23 mouse cellular contexts compared by ENCODE assay signal in genomic region chr19:56750709-56751108, GRCm38 (mm10). TPM values are rescaled to one million over a fixed set of nuclear protein-coding genes. Genes with fewer than 3 reads are reported as not detected.
DNase-seq lines count a peak whose midpoint lies in the region; ATAC-seq and TF ChIP-seq lines count a peak whose summit lies in the region.
"Had no signal": no experiment of that assay in that cellular context is flagged by ENCODE, and none has a peak within 500 bp of the region (broad histone marks: within the 10 kb centered on the region; RNA-seq: fewer than 3 reads in every experiment).

No protein-coding gene starts in this region.

- peaks cover 9% of the 10 kb centered on the region for H3K4me1 ChIP-seq in forebrain, embryonic 14.5 days (ENCODE audit: control insufficient read depth, insufficient read depth, low read length)
- H3K4me1 ChIP-seq in forebrain, embryonic 11.5 days (replicated peaks; ENCODE audit: control insufficient read depth, insufficient read depth, low read length): no peaks in the 10 kb centered on the region
- no peaks in the 10 kb centered on the region; the same call in 1 of the 2 replicates for H3K4me1 ChIP-seq in midbrain, embryonic 14.5 days (ENCODE audit: control insufficient read depth, insufficient read depth, low read length)
- H3K4me1 ChIP-seq in midbrain, postnatal 0 days (ENCODE audit: insufficient read depth, low read length): no peaks in the 10 kb centered on the region; the same call in 1 of the 2 replicates
- no peaks in the 10 kb centered on the region for H3K4me1 ChIP-seq in forebrain, postnatal 0 days (ENCODE audit: insufficient read depth)
- H3K4me1 ChIP-seq: hindbrain, embryonic 15.5 days had no signal

- WGBS in forebrain, embryonic 14.5 days: 13% methylated on average over 4 of the region's 4 CpGs
- 50% methylated on average over 4 of the region's 4 CpGs for WGBS in forebrain, embryonic 11.5 days
- WGBS in midbrain, embryonic 14.5 days: 11% methylated on average over 4 of the region's 4 CpGs
- 22% methylated on average over 4 of the region's 4 CpGs for whole genome bisulfite sequencing in midbrain, postnatal 0 days
- WGBS in forebrain, postnatal 0 days: 23% methylated on average over 4 of the region's 4 CpGs

- no peak overlapping the region for H3K9ac ChIP-seq in forebrain, embryonic 14.5 days (ENCODE audit: low read length)
- no peak overlapping the region for H3K9ac ChIP-seq in forebrain, embryonic 11.5 days (ENCODE audit: low read length)
- H3K9ac ChIP-seq in midbrain, embryonic 14.5 days (replicated peaks; ENCODE audit: low read length): no peak overlapping the region
- no peak overlapping the region for H3K9ac ChIP-seq in midbrain, postnatal 0 days (replicated peaks; ENCODE audit: low read length, poor library complexity, severe bottlenecking)
- no peak overlapping the region for H3K9ac ChIP-seq in forebrain, postnatal 0 days
- H3K9ac ChIP-seq: embryonic facial prominence, embryonic 12.5 days; hindbrain, embryonic 12.5 days; hindbrain, embryonic 15.5 days had no signal

- TF ChIP-seq CTCF in midbrain, postnatal 0 days (IDR thresholded peaks at IDR 0.05): no peak
- no peak for TF ChIP-seq CTCF in forebrain, postnatal 0 days (IDR thresholded peaks at IDR 0.05; ENCODE audit: low read depth)

- peak; percentile 50 for DNase-seq in forebrain, embryonic 14.5 days (ENCODE audit: low spot score)
- DNase-seq in forebrain, embryonic 11.5 days (ENCODE audit: low spot score): no peak
- peak; percentile 43 for DNase-seq in midbrain, embryonic 14.5 days
- no peak for DNase-seq in midbrain, postnatal 0 days (ENCODE audit: low spot score)
- peak; percentile 35 for DNase-seq in adipocyte (ENCODE audit: low spot score)
- DNase-seq in forebrain, postnatal 0 days: peak; percentile 35
- no peak for DNase-seq in kidney, postnatal 4 days
- DNase-seq in neural tube, embryonic 10.5 days (ENCODE audit: extremely low spot score, low spot score): no peak
- DNase-seq: adrenal gland, adult 2 months; adrenal gland, postnatal 14 days; cerebellum, adult 18-20 months; cerebellum, adult 9-10 months; cerebellum, postnatal 14 days; gastrocnemius, postnatal 25 days; heart, adult 2 months; kidney, adult 2 months had no signal

- ATAC-seq in forebrain, embryonic 14.5 days: no peak
- ATAC-seq in forebrain, embryonic 11.5 days (replicated peaks; ENCODE audit: low FRiP score): no peak
- ATAC-seq in midbrain, embryonic 14.5 days (ENCODE audit: low FRiP score, low TSS enrichment): no peak
- no peak for ATAC-seq in midbrain, postnatal 0 days (ENCODE audit: low FRiP score)
- ATAC-seq in forebrain, postnatal 0 days: peak; percentile 20; the same call in 1 of the 2 replicates
- ATAC-seq: intestine, postnatal 0 days; Patski had no signal

- H3K36me3 ChIP-seq in forebrain, embryonic 14.5 days (ENCODE audit: control insufficient read depth, insufficient read depth, low read length): no peaks in the 10 kb centered on the region
- no peaks in the 10 kb centered on the region for H3K36me3 ChIP-seq in forebrain, embryonic 11.5 days (ENCODE audit: control insufficient read depth, insufficient read depth, low read length)
- no peaks in the 10 kb centered on the region for H3K36me3 ChIP-seq in midbrain, embryonic 14.5 days (ENCODE audit: control insufficient read depth, insufficient read depth, low read length)
- H3K36me3 ChIP-seq in midbrain, postnatal 0 days (ENCODE audit: insufficient read depth, low read length): no peaks in the 10 kb centered on the region
- no peaks in the 10 kb centered on the region for H3K36me3 ChIP-seq in forebrain, postnatal 0 days (ENCODE audit: insufficient read depth)
- H3K36me3 ChIP-seq: embryonic facial prominence, embryonic 12.5 days; heart, embryonic 10.5 days; hindbrain, embryonic 12.5 days; hindbrain, embryonic 15.5 days had no signal

- H3K9me3 ChIP-seq in forebrain, embryonic 14.5 days (replicated peaks; ENCODE audit: control insufficient read depth, low read length): no peaks in the 10 kb centered on the region
- no peaks in the 10 kb centered on the region for H3K9me3 ChIP-seq in forebrain, embryonic 11.5 days (ENCODE audit: control insufficient read depth, low read length)
- no peaks in the 10 kb centered on the region for H3K9me3 ChIP-seq in midbrain, embryonic 14.5 days (ENCODE audit: control insufficient read depth, low read length)
- H3K9me3 ChIP-seq in midbrain, postnatal 0 days (ENCODE audit: low read length): no peaks in the 10 kb centered on the region
- no peaks in the 10 kb centered on the region for H3K9me3 ChIP-seq in forebrain, postnatal 0 days (ENCODE audit: low read length)
- H3K9me3 ChIP-seq: embryonic facial prominence, embryonic 12.5 days; heart, embryonic 10.5 days; hindbrain, embryonic 12.5 days; hindbrain, embryonic 15.5 days had no signal

- H3K27ac ChIP-seq in forebrain, embryonic 14.5 days (ENCODE audit: low read depth, low read length): no peak overlapping the region
- H3K27ac ChIP-seq in forebrain, embryonic 11.5 days (ENCODE audit: low read depth, low read length): no peak overlapping the region
- no peak overlapping the region for H3K27ac ChIP-seq in midbrain, embryonic 14.5 days (replicated peaks; ENCODE audit: low read depth, low read length)
- H3K27ac ChIP-seq in midbrain, postnatal 0 days (ENCODE audit: low read depth, low read length): no peak overlapping the region
- H3K27ac ChIP-seq in forebrain, postnatal 0 days (ENCODE audit: low read depth, low read length): no peak overlapping the region
- H3K27ac ChIP-seq: heart, adult 2 months; heart, embryonic 10.5 days; hindbrain, embryonic 12.5 days; hindbrain, embryonic 15.5 days had no signal

- H3K27me3 ChIP-seq in forebrain, embryonic 14.5 days (replicated peaks; ENCODE audit: control insufficient read depth, insufficient read depth, low read length): no peaks in the 10 kb centered on the region
- no peaks in the 10 kb centered on the region for H3K27me3 ChIP-seq in forebrain, embryonic 11.5 days (ENCODE audit: control insufficient read depth, insufficient read depth, low read length)
- H3K27me3 ChIP-seq in midbrain, embryonic 14.5 days (ENCODE audit: control insufficient read depth, insufficient read depth, low read length): no peaks in the 10 kb centered on the region
- H3K27me3 ChIP-seq in midbrain, postnatal 0 days (ENCODE audit: insufficient read depth, low read length): no peaks in the 10 kb centered on the region
- H3K27me3 ChIP-seq in forebrain, postnatal 0 days (ENCODE audit: insufficient read depth, low read length): no peaks in the 10 kb centered on the region
- H3K27me3 ChIP-seq: embryonic facial prominence, embryonic 12.5 days; hindbrain, embryonic 12.5 days; hindbrain, embryonic 15.5 days had no signal

- no peak overlapping the region for H3K4me3 ChIP-seq in forebrain, embryonic 14.5 days (ENCODE audit: low read depth, low read length)
- no peak overlapping the region for H3K4me3 ChIP-seq in forebrain, embryonic 11.5 days (ENCODE audit: low read depth, low read length)
- H3K4me3 ChIP-seq in midbrain, embryonic 14.5 days (replicated peaks; ENCODE audit: low read depth, low read length): no peak overlapping the region
- no peak overlapping the region for H3K4me3 ChIP-seq in midbrain, postnatal 0 days (ENCODE audit: low read depth, low read length)
- no peak overlapping the region for H3K4me3 ChIP-seq in forebrain, postnatal 0 days (ENCODE audit: low read depth, low read length)
- H3K4me3 ChIP-seq: embryonic facial prominence, embryonic 12.5 days; heart, adult 2 months; heart, embryonic 10.5 days; hindbrain, embryonic 12.5 days; hindbrain, embryonic 15.5 days had no signal

- H3K4me2 ChIP-seq in forebrain, embryonic 14.5 days (ENCODE audit: low read length): no peak overlapping the region
- no peak overlapping the region for H3K4me2 ChIP-seq in forebrain, embryonic 11.5 days (ENCODE audit: low read depth, low read length, severe bottlenecking)
- H3K4me2 ChIP-seq in midbrain, embryonic 14.5 days (ENCODE audit: low read length): no peak overlapping the region
- H3K4me2 ChIP-seq in midbrain, postnatal 0 days (ENCODE audit: low read depth, low read length, poor library complexity, severe bottlenecking): no peak overlapping the region
- H3K4me2 ChIP-seq in forebrain, postnatal 0 days (ENCODE audit: low read depth): no peak overlapping the region
- H3K4me2 ChIP-seq: embryonic facial prominence, embryonic 12.5 days; hindbrain, embryonic 12.5 days; hindbrain, embryonic 15.5 days had no signal

RNA-seq across cellular contexts. Expression of gene Adrb1, which starts 28.7 kb away (rescaled TPM):
- polyA plus RNA-seq in forebrain, embryonic 14.5 days (2014; fragmentation: Nextera tagmentation; extraction: Ambion mirVana): 1.1 and 1.7 TPM in 2 replicates
- 0.17 and 0.23 TPM in 2 replicates for polyA plus RNA-seq in forebrain, embryonic 11.5 days (2014; fragmentation: Nextera tagmentation; extraction: Ambion mirVana)
- 0.91 and 1.2 TPM in 2 replicates for polyA plus RNA-seq in midbrain, embryonic 14.5 days (2014; fragmentation: Nextera tagmentation; extraction: Ambion mirVana)
- total RNA-seq in midbrain, postnatal 0 days (2014; rRNA removed): 5.1 and 7.6 TPM in 2 replicates
- polyA plus RNA-seq in midbrain, postnatal 0 days (2015; fragmentation: Nextera tagmentation; extraction: Ambion mirVana): 2.0 and 2.9 TPM in 2 replicates
- 7.3 and 8.5 TPM in 2 replicates for total RNA-seq in forebrain, postnatal 0 days (2014; rRNA removed)
- polyA plus RNA-seq in forebrain, postnatal 0 days (2015; fragmentation: Nextera tagmentation; extraction: Ambion mirVana): 2.8 and 3.4 TPM in 2 replicates
- total RNA-seq: hematopoietic stem cell, adult 5-6 weeks had no signal
- polyA plus RNA-seq: Patski had no signal

Comparison
In these comparisons a context has a peak if more than half of its experiments do, and no peak if none do; other contexts are left out.
1. DNase-seq: peak in forebrain, embryonic 14.5 days (single experiment), midbrain, embryonic 14.5 days (single experiment), adipocyte (single experiment) and forebrain, postnatal 0 days (single experiment); none in forebrain, embryonic 11.5 days (single experiment), midbrain, postnatal 0 days (single experiment), kidney, postnatal 4 days (0 of 2) and neural tube, embryonic 10.5 days (single experiment).